In genomic region chr2:58156495-58157392, GRCm38 (mm10) we compare ENCODE assay signal across 10 mouse cellular contexts. TPM values are rescaled to one million over a fixed set of nuclear protein-coding genes. Genes with fewer than 3 reads are reported as not detected.
DNase-seq lines count a peak whose midpoint lies in the region; ATAC-seq and TF ChIP-seq lines count a peak whose summit lies in the region.
"Had no signal": no experiment of that assay in that cellular context is flagged by ENCODE, and none has a peak within 500 bp of the region (broad histone marks: within the 10 kb centered on the region; RNA-seq: fewer than 3 reads in every experiment).

No protein-coding gene starts in this region.

- no peak overlapping the region for H3K27ac ChIP-seq in intestine, embryonic 15.5 days
- no peak overlapping the region for H3K27ac ChIP-seq in forebrain, embryonic 16.5 days (ENCODE audit: low read length)
- H3K27ac ChIP-seq: lung, embryonic 15.5 days had no signal

- H3K4me1 ChIP-seq in lung, adult 2 months (ENCODE audit: control insufficient read depth, insufficient read depth, low read length), result peaks cover 3% of the 10 kb centered on the region; the same call in 1 of the 2 replicates
- H3K4me1 ChIP-seq in intestine, embryonic 15.5 days (replicated peaks), result no peaks in the 10 kb centered on the region
- H3K4me1 ChIP-seq in forebrain, embryonic 16.5 days (replicated peaks; ENCODE audit: control insufficient read depth, insufficient read depth, low read length), result no peaks in the 10 kb centered on the region
- H3K4me1 ChIP-seq: lung, embryonic 15.5 days had no signal

- H3K36me3 ChIP-seq in intestine, embryonic 15.5 days, result no peaks in the 10 kb centered on the region
- no peaks in the 10 kb centered on the region for H3K36me3 ChIP-seq in forebrain, embryonic 16.5 days (ENCODE audit: control insufficient read depth, insufficient read depth)
- H3K36me3 ChIP-seq: lung, embryonic 15.5 days had no signal

- H3K4me2 ChIP-seq in intestine, embryonic 15.5 days (replicated peaks), result no peak overlapping the region
- H3K4me2 ChIP-seq in forebrain, embryonic 16.5 days (ENCODE audit: low read length), result no peak overlapping the region
- H3K4me2 ChIP-seq: lung, embryonic 15.5 days had no signal

- no peaks in the 10 kb centered on the region for H3K27me3 ChIP-seq in intestine, embryonic 15.5 days (replicated peaks)
- H3K27me3 ChIP-seq in forebrain, embryonic 16.5 days (replicated peaks; ENCODE audit: control insufficient read depth, insufficient read depth, low read length), result no peaks in the 10 kb centered on the region
- H3K27me3 ChIP-seq: lung, embryonic 15.5 days had no signal

- no peak for DNase-seq in lung, adult 2 months
- no peak for DNase-seq in lung, postnatal 14 days
- no peak for DNase-seq in frontal cortex, postnatal 36 days (ENCODE audit: low spot score in 2 of 2)
- no peak for DNase-seq in urinary bladder, postnatal 4 days (ENCODE audit: low spot score in 2 of 2)
- no peak for DNase-seq in cerebellum, adult 18-20 months
- DNase-seq: gastrocnemius, postnatal 10 days had no signal

- peak; percentile 83 for ATAC-seq in intestine, embryonic 15.5 days
- peak; percentile 57 for ATAC-seq in megakaryocyte-erythroid progenitor cell, adult 5-6 weeks (replicated peaks; ENCODE audit: low FRiP score, low TSS enrichment, poor library complexity, severe bottlenecking)
- no peak for ATAC-seq in forebrain, embryonic 16.5 days

- TF ChIP-seq POLR2A in lung, adult 2 months (IDR thresholded peaks at IDR 0.05; ENCODE audit: borderline replicate concordance, extremely low read depth, low read depth, low read length), result no peak

- H3K9ac ChIP-seq in intestine, embryonic 15.5 days, result no peak overlapping the region
- no peak overlapping the region for H3K9ac ChIP-seq in forebrain, embryonic 16.5 days (replicated peaks; ENCODE audit: low read depth, low read length)
- H3K9ac ChIP-seq: lung, embryonic 15.5 days had no signal

- no peak for TF ChIP-seq CTCF in lung, adult 2 months (IDR thresholded peaks at IDR 0.05; ENCODE audit: insufficient read depth, low read length)

- 62% methylated on average over 5 of the region's 5 CpGs for WGBS in lung, adult 2 months
- WGBS in intestine, embryonic 15.5 days, result 70% methylated on average over 5 of the region's 5 CpGs
- WGBS in forebrain, embryonic 16.5 days, result 71% methylated on average over 5 of the region's 5 CpGs

- peak overlapping the region; percentile 54 for H3K4me3 ChIP-seq in lung, adult 2 months (replicated peaks; ENCODE audit: extremely low read depth, low read depth, low read length)
- H3K4me3 ChIP-seq in intestine, embryonic 15.5 days (replicated peaks), result no peak overlapping the region
- H3K4me3 ChIP-seq in forebrain, embryonic 16.5 days (replicated peaks; ENCODE audit: low read length), result no peak overlapping the region
- H3K4me3 ChIP-seq: lung, embryonic 15.5 days had no signal

- H3K9me3 ChIP-seq in intestine, embryonic 15.5 days, result no peaks in the 10 kb centered on the region
- H3K9me3 ChIP-seq in forebrain, embryonic 16.5 days (ENCODE audit: control insufficient read depth, low read length), result no peaks in the 10 kb centered on the region
- H3K9me3 ChIP-seq: lung, embryonic 15.5 days had no signal

RNA-seq across cellular contexts. Expression of gene Cytip, which starts 38.6 kb away (rescaled TPM):
- polyA plus RNA-seq in lung, adult 2 months (2012; rRNA removed), result 65.8 and 71.2 TPM in 2 replicates
- polyA plus RNA-seq in intestine, embryonic 15.5 days (2015; fragmentation: Nextera tagmentation; extraction: Ambion mirVana), result 1.3 TPM in 2 replicates
- 3.9 and 8.5 TPM in 2 replicates for total RNA-seq in megakaryocyte-erythroid progenitor cell, adult 5-6 weeks (2014; fragmentation: Nextera tagmentation)
- total RNA-seq in megakaryocyte-erythroid progenitor cell, adult 5-6 weeks (2017), result 6.6 and 13.2 TPM in 2 replicates
- polyA plus RNA-seq in forebrain, embryonic 16.5 days (2015; fragmentation: Nextera tagmentation; extraction: Ambion mirVana), result 0.11 and 0.12 TPM in 2 replicates

Comparison
In these comparisons a context has a peak if more than half of its experiments do, and no peak if none do; other contexts are left out.
1. RNA of gene Cytip, which starts 38.6 kb away (polyA plus RNA-seq): 65.8 to 71.2 TPM in lung, adult 2 months; 1.3 TPM in intestine, embryonic 15.5 days and 0.11 to 0.12 TPM in forebrain, embryonic 16.5 days; every median in the first group is over 10 times any median in the second.